Mouse (Mus musculus) spleen, adult 2 months (tissue): ENCODE results near the gene Nfatc2ip. TPM values are rescaled to one million over a fixed set of nuclear protein-coding genes. Genes with fewer than 3 reads are reported as not detected.
"Not testable (repeated sequence)": the region's sequence is repeated elsewhere in the genome, so short reads cannot be mapped to it uniquely, and the experiment has no call there.

Experiments used
- DNase-seq, 2 experiments: peaks; one replicate each; pipeline versions ENCODE4 v3.0.0 to v3.0.0-alpha.2; 2012 to 2021; ENCODE audit warnings: low spot score in 2 of 2, low read depth in 1 of 2
- H3K27ac ChIP-seq: fragments of 200-500 bp; 2 replicates; pipeline ENCODE4 v1.5.1; 2012; ENCODE audit warnings: low read length, inconsistent platforms; ENCODE audit not compliant: insufficient read depth
- H3K27me3 ChIP-seq: fragments of 200-500 bp; 2 replicates; pipeline ENCODE4 v1.6.1; 2012; ENCODE audit warnings: mild to moderate bottlenecking, moderate library complexity, low read length, inconsistent platforms; ENCODE audit not compliant: control insufficient read depth, insufficient read depth
- H3K36me3 ChIP-seq: fragments of 200-500 bp; 2 replicates; pipeline ENCODE4 v1.6.1; 2012; ENCODE audit warnings: mild to moderate bottlenecking, low read length, inconsistent platforms; ENCODE audit not compliant: control insufficient read depth, insufficient read depth
- H3K4me1 ChIP-seq: fragments of 200-500 bp; 2 replicates; pipeline ENCODE4 v1.6.1; 2011; ENCODE audit warnings: inconsistent platforms; ENCODE audit not compliant: control insufficient read depth, insufficient read depth, insufficient read length
- H3K4me3 ChIP-seq: fragments of 200-500 bp; 2 replicates; pipeline ENCODE4 v1.5.1; 2011; ENCODE audit warnings: mild to moderate bottlenecking, inconsistent platforms; ENCODE audit not compliant: insufficient read depth, insufficient read length; ENCODE audit errors: extremely low read depth
- CTCF ChIP-seq: fragments of 200-500 bp; IDR thresholded peaks from 2 replicates; pipeline ENCODE4 v1.5.1; 2011; ENCODE audit warnings: mild to moderate bottlenecking, inconsistent platforms; ENCODE audit not compliant: insufficient read depth, insufficient read length, insufficient replicate concordance; ENCODE audit errors: extremely low read depth
- POLR2A ChIP-seq: fragments of 200-500 bp; IDR thresholded peaks from 2 replicates; pipeline ENCODE4 v1.6.1; 2011; ENCODE audit warnings: low read depth, low read length, inconsistent platforms
- WGBS: fragments of 180-500 bp; shearing (Covaris S2); methylation state at CpG from one replicate; pipeline ENCODE4 v1.1.7; 2018; 5-methylcytosine and 5-hydroxymethylcytosine counted together
- polyA plus RNA-seq: library from polyadenylated mRNA; depleted of rRNA; stranded (reverse); fragments of >200 nt; gene quantifications from 2 replicates; pipeline ENCODE4 v1.2.3, GENCODE M21; 2012

Gene Nfatc2ip
- polyA plus RNA-seq, 1 experiment = 9.0 TPM

- H3K4me1 ChIP-seq = peaks cover 4% of the 10 kb centered on the region; the same call in 1 of the 2 replicates
- H3K27me3 ChIP-seq = no peaks in the 10 kb centered on the region
- TF ChIP-seq CTCF (no peak), POLR2A (no peak)
- DNase-seq = no peak
- WGBS = 92% methylated on average over 4 of the region's 4 CpGs
- H3K27ac ChIP-seq = no peak overlapping the region
- peaks cover 23% of the 10 kb centered on the region for H3K36me3 ChIP-seq
- no peak overlapping the region for H3K4me3 ChIP-seq
These were observed 14.5 kb upstream of the Nfatc2ip start for GRCm38 (mm10) chr7:126411061-126411460.

- no peak overlapping the region for H3K27ac ChIP-seq
- 80% methylated on average over 2 of the region's 2 CpGs for WGBS
- H3K4me3 ChIP-seq = no peak overlapping the region
- no peaks in the 10 kb centered on the region for H3K4me1 ChIP-seq
- no peak for DNase-seq
- H3K36me3 ChIP-seq = peaks cover 23% of the 10 kb centered on the region
- TF ChIP-seq POLR2A = no peak
- no peaks in the 10 kb centered on the region for H3K27me3 ChIP-seq
These were observed 12.1 kb upstream of the Nfatc2ip start for GRCm38 (mm10) chr7:126408686-126409085.

GRCm38 (mm10) chr7:126402518-126402917, 6.0 kb upstream of the Nfatc2ip start:
- H3K27me3 ChIP-seq, H3K27ac ChIP-seq, H3K4me3 ChIP-seq, H3K4me1 ChIP-seq, H3K36me3 ChIP-seq, DNase-seq: not testable (repeated sequence)
- WGBS = 77% methylated on average over 8 of the region's 8 CpGs

- H3K27ac ChIP-seq = no peak overlapping the region
- TF ChIP-seq POLR2A (no peak), CTCF (peak; percentile 81; the same call in 1 of the 2 replicates)
- peak; percentile 80 to 90 for DNase-seq
- no peak overlapping the region for H3K4me3 ChIP-seq
- no peaks in the 10 kb centered on the region for H3K36me3 ChIP-seq
- H3K27me3 ChIP-seq = no peaks in the 10 kb centered on the region
- no peaks in the 10 kb centered on the region; the same call in 1 of the 2 replicates for H3K4me1 ChIP-seq
- 3% methylated on average over 5 of the region's 5 CpGs for WGBS
These were observed 3.0 kb upstream of the Nfatc2ip start for GRCm38 (mm10) chr7:126399548-126399947.

- no peak for TF ChIP-seq CTCF
- TF ChIP-seq POLR2A = no peak
- no peak overlapping the region for H3K27ac ChIP-seq
- no peaks in the 10 kb centered on the region for H3K36me3 ChIP-seq
- DNase-seq = no peak
- WGBS = 78% methylated on average over 4 of the region's 4 CpGs
- H3K27me3 ChIP-seq = no peaks in the 10 kb centered on the region
- H3K4me1 ChIP-seq = no peaks in the 10 kb centered on the region; the same call in 1 of the 2 replicates
- no peak overlapping the region for H3K4me3 ChIP-seq
These were observed 1.3 kb upstream of the Nfatc2ip start for GRCm38 (mm10) chr7:126397822-126398221.

DNA sequence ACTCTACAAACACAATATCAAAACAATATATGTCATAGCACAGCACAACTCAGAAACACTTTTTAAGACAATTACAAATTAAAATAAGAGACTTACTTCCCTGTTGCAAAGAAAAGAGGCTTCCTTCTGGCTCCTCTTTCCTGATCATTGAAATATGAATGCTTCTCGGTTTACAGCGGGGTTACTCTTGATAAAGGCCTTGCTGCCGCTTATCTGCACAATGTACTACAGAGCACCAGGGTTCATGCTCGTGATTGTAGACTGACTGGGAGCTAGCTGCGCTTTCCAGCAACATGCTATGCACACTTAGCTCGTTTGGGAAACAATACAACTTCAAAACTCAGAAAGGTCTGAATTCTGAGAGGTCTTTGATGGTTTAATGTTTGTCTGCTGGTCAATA, 684 bp upstream of the Nfatc2ip start:
- Histone ChIP-seq H3K27me3 (no peaks in the 10 kb centered on the region), H3K4me1 (no peaks in the 10 kb centered on the region; the same call in 1 of the 2 replicates), H3K36me3 (no peaks in the 10 kb centered on the region), H3K27ac (no peak overlapping the region), H3K4me3 (no peak overlapping the region)
- TF ChIP-seq CTCF (no peak), POLR2A (no peak)
- WGBS = 69% methylated on average over 6 of the region's 6 CpGs
- no peak for DNase-seq

DNA sequence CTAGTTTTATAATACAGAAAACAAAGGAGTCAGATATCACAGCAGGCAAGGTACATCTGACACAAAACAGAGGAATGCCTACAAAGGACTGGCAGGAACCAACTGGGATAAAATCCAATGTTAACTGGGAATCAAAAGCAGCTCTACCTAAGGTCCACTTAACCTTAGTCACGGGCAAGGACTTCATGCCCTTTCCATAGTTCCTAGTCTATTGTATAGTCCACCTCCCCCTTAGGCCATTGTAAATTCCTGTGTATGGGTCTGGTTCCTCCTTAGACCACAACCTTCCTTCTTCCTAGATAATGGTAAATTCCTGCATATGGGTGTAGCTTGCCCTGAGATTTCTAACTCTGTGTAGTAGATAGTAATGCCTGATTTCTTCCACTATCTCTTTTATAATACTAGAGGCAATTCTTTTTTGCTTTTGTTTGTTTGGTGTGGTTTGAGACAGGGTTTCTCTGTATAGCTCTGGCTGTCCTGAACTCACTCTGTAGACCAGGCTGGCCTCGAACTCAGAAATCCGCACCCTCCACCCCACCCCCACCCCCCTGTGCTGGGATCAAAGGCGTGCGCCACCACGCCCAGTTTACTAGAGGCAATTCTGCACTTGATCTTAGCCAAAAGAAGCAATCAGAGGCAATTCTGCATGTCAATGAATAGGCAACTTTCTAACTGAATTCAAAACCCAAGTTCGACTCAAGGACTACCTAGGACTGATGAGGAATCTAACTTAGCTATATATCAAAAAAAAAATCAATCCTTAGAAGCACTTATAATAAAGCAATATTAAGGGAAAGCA, 4.3 kb downstream of the Nfatc2ip start:
- not testable (repeated sequence) for H3K4me3 ChIP-seq, H3K27ac ChIP-seq, DNase-seq, H3K27me3 ChIP-seq, H3K4me1 ChIP-seq
- 89% methylated on average over 7 of the region's 7 CpGs for WGBS
- H3K36me3 ChIP-seq = peaks cover 17% of the 10 kb centered on the region
